Comparison of ENCODE assay signal across 11 mouse cellular contexts in genomic region chr9:94473898-94474297, GRCm38 (mm10).
"Had no signal": no experiment of that assay in that cellular context is flagged by ENCODE, and none has a peak within 500 bp of the region (broad histone marks: within the 10 kb centered on the region; RNA-seq: fewer than 3 reads in every experiment).

No protein-coding gene starts in this region.

- H3K9me3 ChIP-seq: hindbrain, embryonic 12.5 days; limb, embryonic 15.5 days; lung, embryonic 15.5 days; midbrain, embryonic 12.5 days had no signal

- H3K36me3 ChIP-seq: hindbrain, embryonic 12.5 days; limb, embryonic 15.5 days; lung, embryonic 15.5 days; midbrain, embryonic 12.5 days had no signal

- H3K9ac ChIP-seq: limb, embryonic 15.5 days; lung, embryonic 15.5 days; midbrain, embryonic 12.5 days had no signal

- H3K27ac ChIP-seq: hindbrain, embryonic 12.5 days; layer of hippocampus, adult 2 months; limb, embryonic 15.5 days; lung, embryonic 15.5 days; midbrain, embryonic 12.5 days had no signal

- H3K4me2 ChIP-seq: hindbrain, embryonic 12.5 days; limb, embryonic 15.5 days; lung, embryonic 15.5 days; midbrain, embryonic 12.5 days had no signal

- H3K4me1 ChIP-seq: lung, embryonic 15.5 days; midbrain, embryonic 12.5 days had no signal

- DNase-seq: kidney, adult 11 months; kidney, postnatal 10 days; kidney, postnatal 4 days; right cerebral cortex, postnatal 14 days; thymus, adult 18-20 months; thymus, postnatal 14 days had no signal

- H3K4me3 ChIP-seq: hindbrain, embryonic 12.5 days; layer of hippocampus, adult 2 months; limb, embryonic 15.5 days; lung, embryonic 15.5 days; midbrain, embryonic 12.5 days had no signal

- H3K27me3 ChIP-seq: hindbrain, embryonic 12.5 days; limb, embryonic 15.5 days; lung, embryonic 15.5 days; midbrain, embryonic 12.5 days had no signal
